Mouse (Mus musculus) ES-E14 (cell line): ENCODE results near the gene Terb2.

Source experiments
- CHD2 ChIP-seq: IDR thresholded peaks from 2 replicates; pipeline ENCODE4 v1.6.1; 2014; ENCODE audit warnings: mild to moderate bottlenecking, low read depth, low read length, inconsistent platforms
- ZC3H11A ChIP-seq: IDR thresholded peaks from 2 replicates; pipeline ENCODE4 v1.6.1; 2012; ENCODE audit warnings: low read depth, mild to moderate bottlenecking, inconsistent platforms, low read length, borderline replicate concordance

- TF ChIP-seq ZC3H11A (no peak), CHD2 (no peak)
These were observed 37.6 kb downstream of the Terb2 start for GRCm38 (mm10) chr2:122223654-122224053.
